Mouse (Mus musculus) liver, embryonic 12.5 days (tissue): ENCODE data around the gene Zbtb2. TPM values are rescaled to one million over a fixed set of nuclear protein-coding genes. Genes with fewer than 3 reads are reported as not detected.

Source experiments
- ATAC-seq: fragments of 200-750 bp; cut with Nextera tagmentation; 2 replicates; pipeline ENCODE4 v1.8.0; 2017; ENCODE audit warnings: moderate number of reproducible peaks, mild to moderate bottlenecking, moderate library complexity
- H3K27ac ChIP-seq: fragments of 300-500 bp; sonication (generic); 2 replicates; pipeline ENCODE4 v1.5.1; 2016; ENCODE audit warnings: mild to moderate bottlenecking
- H3K27me3 ChIP-seq: fragments of 300-500 bp; sonication (generic); replicated peaks from 2 replicates; pipeline ENCODE4 v1.6.1; 2016; ENCODE audit warnings: mild to moderate bottlenecking, moderate library complexity
- H3K36me3 ChIP-seq: fragments of 300-500 bp; sonication (generic); 2 replicates; pipeline ENCODE4 v1.6.1; 2016; ENCODE audit warnings: mild to moderate bottlenecking, moderate library complexity
- H3K4me1 ChIP-seq: fragments of 300-500 bp; sonication (generic); 2 replicates; pipeline ENCODE4 v1.6.1; 2016
- H3K4me2 ChIP-seq: fragments of 300-500 bp; sonication (generic); 2 replicates; pipeline ENCODE4 v1.6.1; 2016; ENCODE audit warnings: mild to moderate bottlenecking, moderate library complexity
- H3K4me3 ChIP-seq: fragments of 300-500 bp; sonication (generic); 2 replicates; pipeline ENCODE4 v1.5.1; 2016; ENCODE audit warnings: mild to moderate bottlenecking, moderate library complexity
- H3K9ac ChIP-seq: fragments of 300-500 bp; sonication (generic); 2 replicates; pipeline ENCODE4 v1.6.1; 2016; ENCODE audit warnings: mild to moderate bottlenecking, moderate library complexity
- H3K9me3 ChIP-seq: fragments of 300-500 bp; sonication (generic); replicated peaks from 2 replicates; pipeline ENCODE4 v1.6.1; 2016; ENCODE audit warnings: mild to moderate bottlenecking, moderate library complexity
- WGBS: fragments of 180-500 bp; shearing (Covaris S2); methylation state at CpG from one replicate; pipeline ENCODE4 v1.1.7; 2016; ENCODE audit not compliant: insufficient replicate concordance; 5-methylcytosine and 5-hydroxymethylcytosine counted together
- polyA plus RNA-seq: library from polyadenylated mRNA; unstranded; fragments of >200 nt; fragmentation: Nextera tagmentation; extraction: Ambion mirVana; gene quantifications from 2 replicates; pipeline ENCODE4 v1.2.1, GENCODE M21; 2016

Zbtb2 gene
- polyA plus RNA-seq, 1 experiment from 2014 or later = 7.5 TPM

DNA sequence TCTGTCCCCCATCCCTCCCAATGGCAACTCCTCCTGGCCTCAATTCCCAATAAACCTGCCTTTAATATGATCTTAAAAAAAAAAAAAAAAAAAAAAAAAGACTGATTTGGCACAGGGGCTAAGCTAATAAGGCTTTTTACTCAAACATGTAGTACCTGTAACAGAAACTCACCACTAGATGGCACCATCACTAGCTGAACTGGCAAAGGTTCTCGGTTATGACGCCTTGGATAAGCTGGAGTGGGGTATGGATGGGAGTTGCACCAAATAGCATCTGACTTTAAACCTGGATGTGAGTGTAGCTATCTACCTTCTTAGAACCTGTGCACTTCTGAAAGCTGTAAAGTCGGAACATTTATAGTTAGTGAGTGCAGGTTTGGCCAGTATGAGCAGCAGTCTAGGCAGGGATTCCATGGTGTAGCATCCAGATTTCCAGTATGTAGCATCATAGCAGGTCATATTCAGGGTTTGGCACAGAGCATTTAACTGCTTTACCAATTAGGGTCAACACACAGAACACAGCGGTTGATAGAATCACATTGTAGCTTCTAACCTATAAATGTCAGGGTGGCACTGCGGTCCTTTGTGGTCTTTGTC lies 17.1 kb upstream of the Zbtb2 start:
- 59% methylated on average over 5 of the region's 5 CpGs for WGBS
- Histone ChIP-seq H3K36me3 (peaks cover 71% of the 10 kb centered on the region), H3K27ac (no peak overlapping the region), H3K4me2 (no peak overlapping the region), H3K4me1 (peaks cover 11% of the 10 kb centered on the region), H3K27me3 (no peaks in the 10 kb centered on the region), H3K9me3 (no peaks in the 10 kb centered on the region), H3K9ac (no peak overlapping the region), H3K4me3 (no peak overlapping the region)
- peak; percentile 16; the same call in 1 of the 2 replicates for ATAC-seq

DNA sequence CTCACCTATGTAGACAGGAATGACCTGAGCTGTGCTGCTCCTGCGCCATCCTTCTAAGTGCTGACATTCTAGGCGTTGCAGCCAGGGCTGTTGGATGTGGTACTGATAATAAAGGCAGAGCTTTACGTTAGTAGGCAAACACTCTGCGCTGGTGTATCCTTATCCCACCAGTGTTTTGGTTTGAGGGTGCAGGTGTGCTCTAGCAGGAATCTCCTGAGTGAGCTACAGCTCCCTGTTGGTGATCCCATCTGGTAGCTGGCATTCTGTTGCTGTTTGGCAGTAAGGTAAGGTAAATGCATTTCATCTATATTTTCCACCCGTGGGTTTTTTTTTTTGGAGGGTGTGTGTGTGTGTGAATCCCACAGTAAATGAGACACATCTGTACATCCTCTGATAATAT lies 10.2 kb upstream of the Zbtb2 start:
- 71% methylated on average over 5 of the region's 5 CpGs for WGBS
- H3K4me1 ChIP-seq = peaks cover 12% of the 10 kb centered on the region; the same call in 1 of the 2 replicates
- H3K9me3 ChIP-seq = no peaks in the 10 kb centered on the region
- peaks cover 70% of the 10 kb centered on the region for H3K36me3 ChIP-seq
- H3K4me3 ChIP-seq = no peak overlapping the region
- no peaks in the 10 kb centered on the region for H3K27me3 ChIP-seq
- no peak overlapping the region for H3K27ac ChIP-seq
- H3K9ac ChIP-seq = no peak overlapping the region
- H3K4me2 ChIP-seq = no peak overlapping the region
- no peak for ATAC-seq

DNA sequence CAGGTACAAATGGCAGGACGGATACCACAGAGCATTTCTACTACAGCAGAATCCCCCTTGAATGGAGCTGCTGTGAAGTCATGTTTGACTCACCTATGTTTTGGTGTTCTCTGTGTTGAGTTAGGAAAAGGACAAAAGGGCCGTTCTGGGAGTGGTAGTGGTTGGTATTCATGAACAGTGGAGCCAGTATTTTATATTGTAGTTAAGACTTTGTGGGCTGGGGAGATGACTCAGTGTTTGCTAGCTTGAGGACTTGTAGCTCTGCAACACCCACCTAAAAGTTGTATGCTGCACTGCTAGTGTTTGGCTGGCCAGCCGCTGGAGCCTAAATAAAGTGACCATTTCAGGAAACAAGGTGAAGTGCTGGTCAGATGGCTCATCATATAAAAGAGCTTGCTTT lies 7.4 kb upstream of the Zbtb2 start:
- Histone ChIP-seq H3K9ac (no peak overlapping the region), H3K4me1 (peaks cover 34% of the 10 kb centered on the region), H3K27me3 (no peaks in the 10 kb centered on the region), H3K9me3 (no peaks in the 10 kb centered on the region), H3K36me3 (peaks cover 66% of the 10 kb centered on the region), H3K4me2 (no peak overlapping the region), H3K27ac (no peak overlapping the region), H3K4me3 (no peak overlapping the region)
- WGBS = 90% methylated on average over 3 of the region's 3 CpGs
- ATAC-seq = no peak

DNA sequence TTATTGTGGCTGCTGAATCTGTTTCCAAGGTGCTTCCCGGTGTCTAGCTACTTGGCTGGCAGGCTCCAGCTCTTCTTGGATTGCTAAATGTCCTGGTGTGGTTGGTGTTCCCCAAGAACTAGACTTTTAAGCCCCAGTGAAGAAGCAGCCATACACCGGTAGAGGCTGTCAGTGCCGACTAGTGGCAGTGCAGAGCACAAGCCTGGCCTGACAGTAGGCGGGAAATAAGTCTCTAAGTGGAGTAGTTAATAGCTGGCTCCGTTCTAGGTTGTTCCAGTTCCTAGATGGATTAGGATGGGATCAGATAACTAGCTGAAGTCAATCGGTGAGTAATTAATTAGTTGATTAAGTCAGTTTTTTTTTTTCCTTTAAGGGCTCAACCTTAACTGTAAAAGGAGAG lies 3.9 kb upstream of the Zbtb2 start:
- no peak overlapping the region for H3K9ac ChIP-seq
- no peak overlapping the region for H3K4me3 ChIP-seq
- no peak overlapping the region for H3K4me2 ChIP-seq
- H3K9me3 ChIP-seq = no peaks in the 10 kb centered on the region
- H3K27me3 ChIP-seq = no peaks in the 10 kb centered on the region
- 57% methylated on average over 6 of the region's 6 CpGs for WGBS
- peaks cover 43% of the 10 kb centered on the region for H3K36me3 ChIP-seq
- 0 out of 2 replicates have a peak overlapping the region, but pooled peaks have one; percentile 20 for H3K27ac ChIP-seq
- H3K4me1 ChIP-seq = peaks cover 49% of the 10 kb centered on the region
- no peak for ATAC-seq

DNA sequence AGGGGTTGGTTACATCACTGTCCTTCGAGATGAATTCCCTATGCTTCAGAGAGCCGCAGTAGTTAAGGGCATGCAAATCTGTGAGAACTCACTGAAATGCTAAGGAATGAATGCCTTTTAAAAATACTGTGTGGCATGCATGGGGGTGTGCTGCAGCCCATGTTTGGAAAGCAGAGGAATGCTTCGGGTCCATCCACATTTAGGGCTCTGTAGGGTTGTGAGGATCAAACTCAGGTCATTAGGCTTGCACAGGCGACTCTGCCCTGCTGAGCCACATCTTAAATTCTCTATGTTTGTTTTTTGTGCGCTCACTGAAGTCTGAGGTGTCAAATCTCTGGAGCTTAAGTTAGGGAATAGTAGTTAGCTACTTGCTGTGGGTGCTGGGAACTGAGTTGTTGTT lies 3.2 kb upstream of the Zbtb2 start:
- no peak overlapping the region for H3K4me2 ChIP-seq
- WGBS = 74% methylated on average over 5 of the region's 5 CpGs
- H3K4me3 ChIP-seq = no peak overlapping the region
- peaks cover 37% of the 10 kb centered on the region for H3K36me3 ChIP-seq
- ATAC-seq = no peak
- peaks cover 53% of the 10 kb centered on the region for H3K4me1 ChIP-seq
- H3K9ac ChIP-seq = no peak overlapping the region
- H3K27me3 ChIP-seq = no peaks in the 10 kb centered on the region
- H3K27ac ChIP-seq = no peak overlapping the region
- no peaks in the 10 kb centered on the region for H3K9me3 ChIP-seq

DNA sequence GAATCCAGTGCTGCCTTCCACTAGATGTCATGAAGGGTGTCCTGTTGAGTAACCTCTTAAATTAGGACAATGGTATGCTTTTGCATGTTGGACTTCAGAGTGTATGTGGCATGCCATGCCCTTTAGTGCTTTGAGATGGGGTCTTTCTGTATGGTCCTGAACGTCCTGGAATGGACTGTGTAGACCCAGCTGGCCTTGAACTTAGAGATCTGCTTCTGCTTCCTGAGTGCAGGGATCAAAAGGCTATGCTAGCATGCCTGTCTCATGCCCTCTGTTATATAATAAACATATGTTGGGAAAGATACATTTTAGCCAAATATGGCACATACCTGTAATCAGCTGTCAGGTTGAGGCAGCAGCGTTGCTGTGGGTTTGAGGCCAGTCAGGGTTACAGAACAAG lies 2.6 kb upstream of the Zbtb2 start:
- WGBS = 58% methylated on average over 2 of the region's 2 CpGs
- no peaks in the 10 kb centered on the region for H3K9me3 ChIP-seq
- H3K4me2 ChIP-seq = no peak overlapping the region
- peaks cover 32% of the 10 kb centered on the region for H3K36me3 ChIP-seq
- H3K4me1 ChIP-seq = peaks cover 58% of the 10 kb centered on the region
- no peak overlapping the region for H3K27ac ChIP-seq
- no peak overlapping the region for H3K4me3 ChIP-seq
- H3K27me3 ChIP-seq = no peaks in the 10 kb centered on the region
- ATAC-seq = no peak
- H3K9ac ChIP-seq = no peak overlapping the region; the same call in 1 of the 2 replicates

DNA sequence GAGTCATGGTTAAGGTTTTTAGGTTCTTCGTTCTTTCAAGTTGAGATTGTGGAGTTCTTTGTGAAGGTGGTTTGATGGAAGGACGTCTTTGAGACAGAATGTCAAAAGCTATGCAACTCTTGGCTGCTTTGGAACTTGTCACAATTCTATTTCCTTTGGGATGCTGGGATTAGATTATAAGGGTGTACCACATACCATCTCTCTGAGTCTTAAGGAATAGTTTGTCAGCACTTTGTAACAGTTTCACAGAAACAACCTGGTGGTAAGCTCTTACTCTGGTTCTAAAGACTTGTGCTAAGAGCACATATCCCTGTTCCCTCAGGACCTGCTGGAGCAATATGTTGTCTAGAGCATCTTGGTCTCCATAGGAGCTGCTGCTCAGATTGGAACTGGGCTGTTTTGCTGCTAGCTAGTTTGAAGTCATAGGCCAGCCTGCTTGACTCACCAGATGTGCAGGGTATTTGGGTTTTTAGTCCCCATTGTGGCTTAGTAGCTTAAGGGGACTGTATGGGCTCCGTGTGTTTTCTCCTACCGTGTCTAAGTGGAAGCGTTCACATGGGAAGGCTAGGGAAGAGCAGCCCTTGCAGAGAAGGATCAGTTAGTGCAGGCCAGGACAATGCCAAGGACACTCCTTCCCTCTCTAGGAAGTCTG lies 1.7 kb upstream of the Zbtb2 start:
- ATAC-seq = no peak
- Histone ChIP-seq H3K27ac (no peak overlapping the region), H3K36me3 (peaks cover 22% of the 10 kb centered on the region), H3K4me2 (peak overlapping the region; percentile 94), H3K4me1 (peaks cover 68% of the 10 kb centered on the region), H3K9ac (peak overlapping the region; percentile 99), H3K4me3 (peak overlapping the region; percentile 99), H3K9me3 (no peaks in the 10 kb centered on the region), H3K27me3 (no peaks in the 10 kb centered on the region)
- 61% methylated on average over 5 of the region's 5 CpGs for WGBS

DNA sequence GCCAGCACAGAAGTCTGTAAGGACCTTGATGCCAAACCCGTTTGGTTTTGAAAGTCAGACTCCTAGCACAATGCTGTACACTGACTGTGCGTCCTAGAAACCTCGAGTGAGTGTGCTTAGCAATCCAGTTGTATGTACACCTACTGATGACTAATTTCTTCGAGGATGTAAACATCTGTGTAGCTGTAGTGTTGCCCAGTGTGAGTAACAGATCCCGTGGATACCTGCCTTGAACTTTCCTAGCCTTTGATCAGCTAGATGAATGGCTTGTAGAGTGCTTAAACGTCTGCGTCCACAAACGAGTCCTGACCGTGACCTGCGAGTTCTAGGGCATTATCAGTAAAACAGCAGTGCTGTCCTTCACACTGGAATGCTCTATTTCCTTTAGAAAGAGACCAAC lies 1.1 kb upstream of the Zbtb2 start:
- peak overlapping the region; percentile 99 for H3K4me3 ChIP-seq
- H3K27me3 ChIP-seq = no peaks in the 10 kb centered on the region
- no peaks in the 10 kb centered on the region for H3K9me3 ChIP-seq
- peaks cover 71% of the 10 kb centered on the region for H3K4me1 ChIP-seq
- H3K9ac ChIP-seq = peak overlapping the region; percentile 99
- ATAC-seq = no peak
- peak overlapping the region; percentile 94 for H3K4me2 ChIP-seq
- no peak overlapping the region for H3K27ac ChIP-seq
- peaks cover 16% of the 10 kb centered on the region for H3K36me3 ChIP-seq
- 16% methylated on average over 10 of the region's 10 CpGs for WGBS

DNA sequence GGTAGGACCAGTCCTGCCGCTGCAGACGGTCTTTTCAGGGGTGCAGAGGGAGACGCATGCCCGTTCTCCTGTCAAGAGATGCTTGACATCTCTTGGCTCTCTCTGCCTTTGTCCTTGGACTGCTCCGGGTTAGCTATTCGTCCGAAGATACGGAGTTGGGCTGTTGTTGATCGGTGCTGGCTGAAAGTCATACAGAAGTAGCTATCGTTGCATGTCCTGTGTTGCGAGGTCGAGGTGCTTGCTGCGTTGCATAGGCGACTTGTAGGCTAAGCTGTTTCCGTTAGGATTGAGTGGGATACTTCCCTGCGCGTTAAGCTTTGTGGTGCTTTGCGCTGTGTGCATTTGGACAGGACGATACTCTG lies 457 bp upstream of the Zbtb2 start:
- H3K9ac ChIP-seq = peak overlapping the region; percentile 99
- ATAC-seq = no peak
- WGBS = 1% methylated on average over 19 of the region's 19 CpGs
- peak overlapping the region; percentile 99 for H3K4me3 ChIP-seq
- H3K4me1 ChIP-seq = peaks cover 75% of the 10 kb centered on the region
- H3K27me3 ChIP-seq = no peaks in the 10 kb centered on the region
- no peaks in the 10 kb centered on the region for H3K9me3 ChIP-seq
- H3K4me2 ChIP-seq = peak overlapping the region; percentile 94
- H3K27ac ChIP-seq = peak overlapping the region; percentile 98
- peaks cover 13% of the 10 kb centered on the region for H3K36me3 ChIP-seq

DNA sequence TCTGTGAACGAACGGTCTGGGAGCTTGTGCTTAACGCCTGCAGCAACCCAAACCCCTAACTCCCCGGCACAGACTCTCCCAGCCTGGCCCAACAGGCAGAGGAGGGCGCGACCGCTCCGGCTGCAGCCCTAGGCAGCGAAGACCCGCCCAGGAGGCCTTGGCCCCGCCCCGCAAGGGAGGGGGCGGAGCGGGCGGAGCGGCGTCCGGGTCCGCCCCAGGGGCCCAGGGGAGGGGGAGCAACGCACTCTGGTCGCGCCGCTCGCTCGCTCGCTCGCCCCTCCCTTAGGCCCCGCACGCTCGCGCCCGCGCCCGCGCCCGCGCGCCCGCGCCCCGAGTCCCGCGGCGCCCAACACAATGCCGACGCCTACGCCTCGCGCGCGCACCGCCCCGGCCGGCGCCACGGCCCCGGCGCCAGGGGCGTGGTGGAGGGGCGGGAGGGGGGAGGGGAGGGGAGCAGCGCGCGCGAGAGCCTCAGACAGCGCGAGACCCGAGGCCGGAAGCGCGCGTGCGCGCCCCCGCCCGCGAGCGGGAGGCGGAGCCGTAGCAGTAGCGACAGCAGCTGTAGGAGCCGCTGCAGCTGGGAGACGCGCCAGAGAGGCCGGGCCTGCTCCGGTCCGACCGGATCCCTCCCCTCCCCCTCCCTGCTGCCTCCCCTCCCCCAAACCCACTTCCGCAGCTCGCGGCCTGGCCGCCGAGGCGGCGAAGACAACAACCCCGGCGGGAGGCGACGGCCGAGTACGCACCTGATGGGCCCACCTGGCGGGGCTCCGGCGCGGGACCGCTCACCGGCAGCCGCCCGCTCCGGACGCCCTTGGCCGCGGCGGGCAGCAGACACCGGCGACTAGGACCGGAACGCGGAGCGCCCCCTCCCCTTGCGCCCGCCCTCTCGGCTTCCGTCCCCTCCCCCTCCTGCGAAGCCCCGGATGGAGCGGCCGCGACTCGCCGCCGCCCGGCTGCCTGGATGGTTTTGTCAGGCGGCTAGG lies 1.0 kb downstream of the Zbtb2 start:
- peak overlapping the region; percentile 99 for H3K4me3 ChIP-seq
- 1% methylated on average over 47 of the region's 133 CpGs for WGBS
- H3K4me2 ChIP-seq = peak overlapping the region; percentile 94
- no peaks in the 10 kb centered on the region for H3K27me3 ChIP-seq
- H3K36me3 ChIP-seq = 0 out of 2 replicates have a peak, but pooled peaks cover 3% of the 10 kb centered on the region
- H3K9me3 ChIP-seq = no peaks in the 10 kb centered on the region
- peak; percentile 92 for ATAC-seq
- H3K27ac ChIP-seq = peak overlapping the region; percentile 98
- H3K9ac ChIP-seq = peak overlapping the region; percentile 99
- H3K4me1 ChIP-seq = peaks cover 75% of the 10 kb centered on the region

DNA sequence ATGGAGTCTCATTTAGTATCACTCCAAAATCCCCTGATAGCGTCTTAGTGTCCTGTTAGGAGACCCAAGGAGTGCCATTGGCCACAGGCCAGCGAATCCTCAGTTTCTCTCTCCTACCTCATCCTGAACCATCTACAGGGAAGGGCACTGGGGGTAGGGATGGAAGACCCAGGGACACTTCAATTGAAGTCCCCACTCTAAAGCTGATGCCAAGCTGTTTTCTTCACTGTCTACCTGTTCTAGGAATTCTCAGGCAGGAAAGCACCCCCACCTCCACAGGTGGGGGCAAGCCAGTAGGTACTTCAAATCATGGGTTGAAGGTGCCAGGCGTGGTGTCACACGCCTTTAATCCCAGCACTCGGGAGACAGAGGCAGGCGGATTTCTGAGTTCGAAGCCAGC lies 3.7 kb downstream of the Zbtb2 start:
- Histone ChIP-seq H3K4me2 (no peak overlapping the region), H3K27ac (no peak overlapping the region), H3K27me3 (no peaks in the 10 kb centered on the region), H3K9ac (no peak overlapping the region), H3K4me1 (peaks cover 48% of the 10 kb centered on the region), H3K36me3 (no peaks in the 10 kb centered on the region), H3K9me3 (no peaks in the 10 kb centered on the region), H3K4me3 (no peak overlapping the region)
- 79% methylated on average over 7 of the region's 7 CpGs for WGBS
- no peak for ATAC-seq

DNA sequence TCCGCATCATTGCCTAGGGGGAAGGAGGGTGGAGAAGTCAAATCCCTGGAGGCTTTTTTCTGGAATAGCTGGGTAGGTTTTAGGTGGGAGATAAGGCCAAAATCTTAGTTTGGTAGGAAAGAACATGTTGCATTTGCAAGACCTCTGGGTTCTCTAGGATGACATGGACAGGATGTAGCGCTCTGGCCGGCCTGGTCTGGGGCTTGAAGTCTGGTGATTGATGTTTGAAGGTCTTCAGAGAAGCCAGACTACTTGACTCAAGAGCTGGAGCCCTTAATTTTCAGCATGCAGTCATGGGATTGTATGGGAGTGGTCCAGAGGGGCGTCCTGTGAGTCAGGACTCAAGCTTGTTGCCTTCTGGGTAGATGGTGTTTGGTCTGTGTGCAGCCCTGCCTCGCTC lies 7.2 kb downstream of the Zbtb2 start:
- H3K36me3 ChIP-seq = no peaks in the 10 kb centered on the region
- peaks cover 30% of the 10 kb centered on the region for H3K4me1 ChIP-seq
- no peak for ATAC-seq
- H3K27me3 ChIP-seq = no peaks in the 10 kb centered on the region
- H3K9me3 ChIP-seq = no peaks in the 10 kb centered on the region
- WGBS = 78% methylated on average over 5 of the region's 5 CpGs
- no peak overlapping the region for H3K9ac ChIP-seq
- H3K4me3 ChIP-seq = no peak overlapping the region
- no peak overlapping the region for H3K27ac ChIP-seq
- H3K4me2 ChIP-seq = no peak overlapping the region
